Mouse (Mus musculus) embryo, embryonic 11.5 days (tissue): ENCODE measurements around the gene Gm49383.

ENCODE experiments used
- DNase-seq: peaks from one replicate; pipeline ENCODE4 v3.0.0-alpha.2; 2012; ENCODE audit warnings: low read depth, low spot score

Gene Gm49383

GRCm38 (mm10) chr12:69196444-69197377 is at the start of gene Gm49383:
Gene Gm49383 (minus strand): TSS chr12:69197104.
- DNase-seq, result peak; percentile 54

GRCm38 (mm10) chr12:69241771-69242431 is 45.0 kb upstream of the Gm49383 start:
- DNase-seq, result peak; percentile 42

DNA sequence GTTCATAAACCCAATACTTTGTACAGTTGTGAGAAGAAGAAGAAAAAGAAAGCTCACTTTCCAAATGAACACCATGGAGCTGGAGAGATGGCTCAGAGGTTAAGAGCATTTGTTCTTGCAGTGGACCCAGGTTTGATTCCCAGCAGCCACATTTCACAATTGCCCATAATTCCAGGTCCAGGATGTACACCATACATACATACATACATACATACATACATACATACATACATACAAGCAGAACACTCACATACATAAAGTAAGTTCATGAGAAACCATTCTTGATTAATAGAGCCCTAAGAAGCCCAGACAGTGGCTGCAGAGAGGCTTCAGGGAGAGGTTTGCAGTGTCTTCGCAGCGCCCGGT is 44.5 kb upstream of the Gm49383 start:
- DNase-seq, result no peak

- DNase-seq, result no peak
Observed at GRCm38 (mm10) chr12:69240876-69241275, 44.0 kb upstream of the Gm49383 start, which contains the start of gene Klhdc1. Gene Klhdc1 (plus strand): TSS chr12:69241176.

- no peak for DNase-seq
Observed at GRCm38 (mm10) chr12:69238284-69238683, 41.4 kb upstream of the Gm49383 start.

DNA sequence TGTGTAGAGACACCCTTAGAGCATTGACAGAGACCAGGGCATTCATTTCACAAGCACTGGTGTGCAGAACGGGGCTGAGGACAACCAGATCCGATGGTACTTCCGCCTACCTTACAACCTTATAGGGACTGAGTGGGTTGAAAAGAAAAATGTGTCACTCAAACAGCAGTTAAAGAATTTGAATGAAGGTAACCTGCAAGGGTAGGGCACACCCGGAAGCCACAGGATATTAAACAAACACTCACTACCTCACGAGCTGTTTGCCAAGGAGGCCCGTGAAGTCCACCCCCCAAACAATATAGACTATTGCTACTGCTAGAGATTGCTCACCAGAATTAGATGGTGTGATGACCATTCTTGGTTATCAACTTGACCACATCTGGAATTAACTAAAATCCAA is 38.9 kb upstream of the Gm49383 start:
- DNase-seq, result no peak

- no peak for DNase-seq
Observed at GRCm38 (mm10) chr12:69229251-69229650, 32.3 kb upstream of the Gm49383 start.

DNA sequence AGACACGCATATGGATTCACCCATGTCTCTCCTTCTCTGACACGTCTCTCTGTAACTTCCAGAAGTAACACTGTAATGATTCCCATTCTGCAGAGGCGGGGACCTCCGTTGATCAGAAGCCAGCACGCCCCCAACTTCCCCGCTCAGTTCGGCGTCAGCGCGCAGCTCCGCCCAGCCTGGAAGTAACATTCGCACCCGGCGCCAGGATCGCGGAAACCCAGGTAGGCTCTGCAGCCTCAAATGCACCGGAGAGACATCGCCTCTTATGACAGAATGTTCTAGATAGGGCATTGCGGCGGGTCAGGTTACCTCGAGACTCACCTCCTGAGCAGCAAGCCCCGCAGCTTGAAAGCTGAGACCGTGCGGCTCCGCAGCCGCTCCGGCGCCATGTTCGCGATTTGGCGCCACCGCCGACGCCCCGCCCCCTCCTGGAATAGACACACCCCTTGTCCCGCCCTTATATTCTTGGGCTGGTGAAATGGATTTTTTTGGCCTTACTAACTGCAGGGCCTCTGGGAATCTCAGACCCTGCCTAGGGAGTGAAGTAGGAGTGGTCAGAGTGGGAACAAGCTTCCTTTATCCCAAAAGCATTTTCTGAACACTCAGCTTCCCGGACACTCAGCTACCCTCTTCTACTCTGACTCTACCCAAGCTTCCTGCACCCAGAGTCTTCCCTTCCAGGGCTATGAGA is 31.0 kb upstream of the Gm49383 start, which contains the start of gene Pole2:
Pole2 (minus strand) TSS at position 420 of the 691 bp plus-strand sequence.
- DNase-seq, result peak; percentile 81

GRCm38 (mm10) chr12:69220613-69221277 is 23.8 kb upstream of the Gm49383 start:
- no peak for DNase-seq

DNA sequence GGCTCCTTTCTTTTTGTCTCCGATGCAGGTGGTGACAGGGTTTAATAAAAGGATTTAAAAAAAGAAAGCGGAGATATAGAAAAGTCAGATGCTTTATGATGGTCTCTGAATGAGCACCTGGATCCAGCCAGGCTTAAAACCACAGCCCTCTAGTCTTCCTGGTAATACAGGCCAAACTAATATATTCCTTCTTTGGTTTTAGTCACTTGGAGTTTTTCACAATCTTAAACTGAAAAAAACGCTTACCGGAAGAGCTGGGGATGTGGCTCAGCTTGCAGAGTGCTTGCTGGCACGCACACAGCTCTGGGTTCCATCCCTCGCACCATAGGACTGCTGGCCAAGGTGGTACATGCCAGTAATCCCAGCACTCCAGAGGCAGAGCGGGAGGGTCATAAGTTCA is 19.7 kb upstream of the Gm49383 start:
- DNase-seq, result no peak

GRCm38 (mm10) chr12:69215000-69215785 is 18.3 kb upstream of the Gm49383 start:
- DNase-seq, result no peak

DNA sequence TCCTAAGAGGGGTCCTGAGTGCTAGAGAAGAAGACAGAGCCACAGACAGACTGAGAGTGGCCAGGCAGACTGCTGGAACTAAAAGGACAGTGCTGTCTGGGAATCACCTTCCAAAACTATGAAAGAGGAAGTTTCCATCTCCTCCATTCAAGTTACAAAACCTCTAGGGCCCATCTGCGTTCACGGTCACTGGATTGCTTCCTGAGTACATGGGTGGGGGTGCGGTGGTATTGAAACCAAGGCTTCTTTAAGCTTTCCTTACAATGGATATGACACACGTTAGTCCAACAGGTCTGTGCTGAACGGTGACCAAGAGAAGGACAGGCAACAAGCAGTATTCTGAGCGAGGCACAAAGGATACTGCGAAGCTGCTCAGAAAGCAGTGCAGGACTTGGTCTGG is 17.5 kb upstream of the Gm49383 start:
- DNase-seq, result no peak

- DNase-seq, result no peak
Observed at GRCm38 (mm10) chr12:69213186-69213777, 16.4 kb upstream of the Gm49383 start.

GRCm38 (mm10) chr12:69211057-69211456 is 14.2 kb upstream of the Gm49383 start:
- DNase-seq, result no peak

DNA sequence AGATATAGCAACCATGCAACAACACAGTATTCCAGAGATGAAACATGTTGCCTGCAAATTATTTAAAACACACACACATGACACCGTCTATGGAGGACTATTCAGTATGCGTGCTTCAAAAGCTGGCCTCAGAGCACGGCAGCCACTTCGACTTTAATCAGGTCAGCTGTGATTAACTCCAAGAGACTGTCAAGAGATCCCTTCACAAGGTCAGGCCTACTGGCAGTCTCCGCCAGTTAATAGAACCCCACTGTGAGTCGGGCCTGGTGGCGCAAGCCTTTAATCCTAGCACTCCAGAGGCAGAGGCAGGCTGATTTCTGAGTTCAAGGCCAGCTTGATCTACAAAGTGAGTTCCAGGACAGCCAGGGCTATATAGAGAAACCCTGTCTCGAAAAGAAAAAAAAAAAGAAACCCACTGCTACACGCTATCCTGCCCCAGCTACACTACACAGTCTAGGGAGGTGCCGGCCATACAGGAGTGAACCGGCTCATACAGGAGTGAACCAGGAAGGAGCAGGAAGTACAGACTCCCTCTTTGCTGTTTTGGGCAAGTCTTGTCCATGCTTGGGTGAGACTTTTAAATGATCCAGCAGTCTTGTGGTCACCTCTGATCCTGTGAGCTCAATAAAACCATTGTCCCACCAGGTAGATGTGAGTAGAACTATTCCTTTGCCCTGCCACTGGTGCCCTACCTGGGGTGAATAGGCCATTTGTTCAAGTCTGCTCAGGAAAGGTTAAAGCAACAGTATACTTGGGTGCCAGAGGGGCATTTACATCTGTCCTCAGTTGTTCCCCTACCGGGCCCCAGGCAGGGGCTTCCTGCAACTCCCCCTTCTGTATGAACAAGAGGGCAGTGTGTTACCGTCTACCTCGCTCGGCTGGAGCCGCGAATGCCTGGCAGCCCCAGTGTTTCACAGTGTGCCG is 13.4 kb upstream of the Gm49383 start:
- DNase-seq, result no peak

- DNase-seq, result no peak
Observed at GRCm38 (mm10) chr12:69208520-69208919, 11.6 kb upstream of the Gm49383 start.

DNA sequence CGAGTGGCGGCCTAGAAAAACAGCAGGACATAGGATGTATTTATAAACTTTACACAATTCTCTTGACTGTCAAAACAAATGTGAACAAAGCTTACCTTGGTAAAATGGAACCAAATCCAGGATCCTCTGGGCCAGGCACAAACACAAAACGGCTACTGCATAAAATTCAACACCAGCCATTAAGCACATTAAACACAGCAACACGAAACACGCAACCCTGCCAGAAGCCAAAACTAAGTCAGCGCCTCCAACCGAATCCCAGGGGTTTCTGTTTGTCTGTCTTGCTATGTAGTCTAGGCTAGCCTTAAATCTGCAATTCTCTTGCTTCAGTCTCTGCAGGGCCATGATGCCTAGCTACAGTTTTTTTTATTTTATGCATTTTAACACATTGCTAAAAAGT is 11.0 kb upstream of the Gm49383 start:
- no peak for DNase-seq

GRCm38 (mm10) chr12:69207396-69207795 is 10.5 kb upstream of the Gm49383 start:
- no peak for DNase-seq
